Mouse (Mus musculus) heart, postnatal 0 days (tissue): ENCODE data around the gene Dcps.

Source experiments
- CTCF ChIP-seq: IDR thresholded peaks from 2 replicates; pipeline ENCODE4 v1.5.1; 2016; ENCODE audit warnings: antibody characterized with exemption, control low read depth, low read depth
- EP300 ChIP-seq: IDR thresholded peaks from 2 replicates; pipeline ENCODE4 v1.6.1; 2016; ENCODE audit warnings: antibody characterized with exemption, low read depth

DNA sequence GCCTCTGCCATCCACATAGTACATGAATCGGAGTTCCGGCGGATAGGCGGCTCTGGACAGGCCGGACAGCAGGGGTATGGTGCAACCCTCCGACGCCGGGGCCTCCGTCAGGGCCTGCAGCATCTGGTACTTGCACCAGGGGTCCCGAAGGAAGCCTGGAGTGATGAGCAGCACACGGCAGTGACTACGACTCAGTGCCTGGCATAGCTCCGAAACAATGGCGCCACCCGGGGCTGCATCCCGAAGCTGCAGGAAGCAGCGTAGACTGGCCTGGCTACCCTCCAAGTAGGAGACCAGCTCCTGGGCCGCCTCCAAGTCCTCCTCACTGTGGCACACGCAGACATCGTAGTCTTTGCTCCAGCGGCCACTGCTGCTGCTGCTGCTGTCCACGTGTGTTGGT, 12.8 kb upstream of the Dcps start:
- TF ChIP-seq CTCF (no peak), EP300 (no peak)
